Mouse (Mus musculus): ENCODE data around the gene Mfsd11.

- no peak for TF ChIP-seq CTCF (IDR thresholded peaks at IDR 0.05; ENCODE audit: control insufficient read depth, insufficient read depth, low read length)
- no peak for TF ChIP-seq POLR2A (IDR thresholded peaks at IDR 0.05; ENCODE audit: borderline replicate concordance, control insufficient read depth, low read depth, low read length)
Observed at GRCm38 (mm10) chr11:116881440-116881839, 29.2 kb downstream of the Mfsd11 start.
